Mouse (Mus musculus) hindbrain, embryonic 14.5 days (tissue): ENCODE measurements around the gene Pqlc2. TPM values are rescaled to one million over a fixed set of nuclear protein-coding genes. Genes with fewer than 3 reads are reported as not detected.

ENCODE experiments used
- ATAC-seq: fragments of 200-750 bp; cut with Nextera tagmentation; 2 replicates; pipeline ENCODE4 v1.8.0; 2017; ENCODE audit warnings: moderate number of reproducible peaks, mild to moderate bottlenecking, moderate TSS enrichment, moderate library complexity; ENCODE audit not compliant: low FRiP score
- DNase-seq: peaks from one replicate; pipeline ENCODE4 v3.0.0-alpha.2; 2015; ENCODE audit warnings: low spot score
- H3K27ac ChIP-seq: fragments of 300-500 bp; sonication (generic); 2 replicates; pipeline ENCODE4 v1.5.1; 2014; ENCODE audit warnings: mild to moderate bottlenecking, moderate library complexity
- H3K27me3 ChIP-seq: fragments of 300-500 bp; sonication (generic); 2 replicates; pipeline ENCODE4 v1.6.1; 2014; ENCODE audit warnings: mild to moderate bottlenecking, low read length, mixed read lengths; ENCODE audit not compliant: control insufficient read depth, insufficient read depth
- H3K36me3 ChIP-seq: fragments of 300-500 bp; sonication (generic); replicated peaks from 2 replicates; pipeline ENCODE4 v1.6.1; 2014; ENCODE audit not compliant: control insufficient read depth, insufficient read depth
- H3K4me1 ChIP-seq: fragments of 300-500 bp; sonication (generic); replicated peaks from 2 replicates; pipeline ENCODE4 v1.6.1; 2014; ENCODE audit warnings: antibody characterized with exemption, low read length, mixed read lengths; ENCODE audit not compliant: control insufficient read depth, insufficient read depth
- H3K4me2 ChIP-seq: fragments of 300-500 bp; sonication (generic); replicated peaks from 2 replicates; pipeline ENCODE4 v1.6.1; 2014; ENCODE audit warnings: mild to moderate bottlenecking, moderate library complexity
- H3K4me3 ChIP-seq: fragments of 300-500 bp; sonication (generic); replicated peaks from 2 replicates; pipeline ENCODE4 v1.5.1; 2014; ENCODE audit warnings: mild to moderate bottlenecking, low read length
- H3K9ac ChIP-seq: fragments of 300-500 bp; sonication (generic); 2 replicates; pipeline ENCODE4 v1.6.1; 2014
- H3K9me3 ChIP-seq: fragments of 300-500 bp; sonication (generic); 2 replicates; pipeline ENCODE4 v1.6.1; 2016; ENCODE audit warnings: low read length; ENCODE audit not compliant: control insufficient read depth
- whole genome bisulfite sequencing: fragments of 180-500 bp; shearing (Covaris S2); extraction: QIAGEN DNeasy Blood & Tissue Kit; methylation state at CpG from one replicate; pipeline ENCODE4 v1.1.7; 2014; 5-methylcytosine and 5-hydroxymethylcytosine counted together
- polyA plus RNA-seq: library from polyadenylated mRNA; unstranded; fragments of >200 nt; fragmentation: Nextera tagmentation; extraction: Ambion mirVana; gene quantifications from 2 replicates; pipeline ENCODE4 v1.2.1, GENCODE M21; 2014

Pqlc2 gene
- polyA plus RNA-seq, 1 experiment from 2014 or later = 13.3 TPM

DNA sequence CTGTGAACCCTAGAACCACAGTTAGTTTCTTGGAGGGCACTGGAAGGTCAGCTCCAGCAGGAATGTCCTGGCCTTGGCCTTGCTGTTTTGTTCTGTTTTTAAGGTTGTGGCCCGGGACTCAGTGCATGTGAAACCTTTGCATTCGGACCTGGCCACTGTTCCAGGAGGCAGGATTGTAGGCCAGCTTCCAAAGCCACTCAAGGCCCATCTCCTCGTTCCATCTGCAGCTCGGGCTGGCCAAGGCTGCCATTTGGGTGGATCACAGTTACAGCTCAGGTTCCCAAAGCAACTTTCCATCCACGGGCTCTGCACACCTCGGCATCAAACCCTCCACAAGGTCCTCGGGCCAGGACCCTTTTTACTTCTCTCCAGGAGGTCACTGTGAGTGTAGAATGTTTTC lies 35.9 kb downstream of the Pqlc2 start:
- no peaks in the 10 kb centered on the region for H3K4me1 ChIP-seq
- no peak overlapping the region for H3K4me2 ChIP-seq
- no peak overlapping the region for H3K4me3 ChIP-seq
- no peak for DNase-seq
- H3K27me3 ChIP-seq = no peaks in the 10 kb centered on the region
- 92% methylated on average over 7 of the region's 7 CpGs for WGBS
- ATAC-seq = no peak
- no peak overlapping the region for H3K27ac ChIP-seq
- H3K9ac ChIP-seq = no peak overlapping the region
- peaks cover 20% of the 10 kb centered on the region for H3K36me3 ChIP-seq
- no peaks in the 10 kb centered on the region for H3K9me3 ChIP-seq

- Histone ChIP-seq H3K4me2 (no peak overlapping the region), H3K9me3 (no peaks in the 10 kb centered on the region), H3K4me3 (no peak overlapping the region), H3K27ac (no peak overlapping the region), H3K27me3 (no peaks in the 10 kb centered on the region), H3K36me3 (peaks cover 17% of the 10 kb centered on the region), H3K9ac (no peak overlapping the region), H3K4me1 (peaks cover under 1% of the 10 kb centered on the region; the same call in 1 of the 2 replicates)
- 93% methylated on average over 10 of the region's 10 CpGs for WGBS
- ATAC-seq = no peak
- DNase-seq = no peak
These were observed 37.4 kb downstream of the Pqlc2 start for GRCm38 (mm10) chr4:139272951-139273680.

GRCm38 (mm10) chr4:139271562-139271961 lies 38.9 kb downstream of the Pqlc2 start:
- H3K27me3 ChIP-seq = no peaks in the 10 kb centered on the region
- no peak overlapping the region for H3K27ac ChIP-seq
- no peak for DNase-seq
- peaks cover 5% of the 10 kb centered on the region; the same call in 1 of the 2 replicates for H3K4me1 ChIP-seq
- no peak overlapping the region for H3K9ac ChIP-seq
- no peak for ATAC-seq
- no peak overlapping the region for H3K4me3 ChIP-seq
- no peaks in the 10 kb centered on the region for H3K9me3 ChIP-seq
- H3K4me2 ChIP-seq = no peak overlapping the region
- peaks cover 17% of the 10 kb centered on the region for H3K36me3 ChIP-seq
- WGBS = 93% methylated on average over 9 of the region's 9 CpGs

- ATAC-seq (no peak), DNase-seq (no peak)
- H3K27ac ChIP-seq = no peak overlapping the region
These were observed 40.3 kb downstream of the Pqlc2 start for GRCm38 (mm10) chr4:139270168-139270567.

GRCm38 (mm10) chr4:139268242-139268641 lies 42.3 kb downstream of the Pqlc2 start:
- no peaks in the 10 kb centered on the region for H3K27me3 ChIP-seq
- no peak overlapping the region for H3K9ac ChIP-seq
- 78% methylated on average over 1 of the region's 1 CpGs for WGBS
- no peak overlapping the region for H3K4me3 ChIP-seq
- H3K4me2 ChIP-seq = no peak overlapping the region
- DNase-seq = no peak
- ATAC-seq = no peak; the same call in 1 of the 2 replicates
- H3K36me3 ChIP-seq = peaks cover 23% of the 10 kb centered on the region
- H3K4me1 ChIP-seq = peaks cover 5% of the 10 kb centered on the region; the same call in 1 of the 2 replicates
- H3K27ac ChIP-seq = no peak overlapping the region
- H3K9me3 ChIP-seq = no peaks in the 10 kb centered on the region

More at GRCm38 (mm10) chr4:139270168-139270567, 40.3 kb downstream of the Pqlc2 start:
- Histone ChIP-seq H3K9ac (no peak overlapping the region), H3K4me1 (peaks cover 5% of the 10 kb centered on the region; the same call in 1 of the 2 replicates), H3K4me3 (no peak overlapping the region), H3K27me3 (no peaks in the 10 kb centered on the region), H3K4me2 (no peak overlapping the region), H3K36me3 (peaks cover 16% of the 10 kb centered on the region), H3K9me3 (no peaks in the 10 kb centered on the region)
- 86% methylated on average over 3 of the region's 3 CpGs for WGBS

GRCm38 (mm10) chr4:139267335-139267734 lies 43.2 kb downstream of the Pqlc2 start:
- Histone ChIP-seq H3K36me3 (peaks cover 32% of the 10 kb centered on the region), H3K27me3 (no peaks in the 10 kb centered on the region), H3K4me3 (no peak overlapping the region), H3K4me2 (no peak overlapping the region), H3K4me1 (peaks cover 5% of the 10 kb centered on the region; the same call in 1 of the 2 replicates), H3K9ac (no peak overlapping the region), H3K9me3 (no peaks in the 10 kb centered on the region), H3K27ac (no peak overlapping the region)
- DNase-seq (no peak), ATAC-seq (no peak)
- WGBS = 97% methylated on average over 3 of the region's 3 CpGs

GRCm38 (mm10) chr4:139266500-139266865 lies 44.0 kb downstream of the Pqlc2 start:
- peaks cover 5% of the 10 kb centered on the region; the same call in 1 of the 2 replicates for H3K4me1 ChIP-seq
- H3K36me3 ChIP-seq = peaks cover 37% of the 10 kb centered on the region
- DNase-seq (no peak), ATAC-seq (no peak)
- no peak overlapping the region for H3K4me3 ChIP-seq
- no peaks in the 10 kb centered on the region for H3K9me3 ChIP-seq
- no peak overlapping the region for H3K27ac ChIP-seq
- no peak overlapping the region for H3K9ac ChIP-seq
- no peak overlapping the region for H3K4me2 ChIP-seq
- 82% methylated on average over 7 of the region's 7 CpGs for WGBS
- no peaks in the 10 kb centered on the region for H3K27me3 ChIP-seq

- Histone ChIP-seq H3K9ac (no peak overlapping the region), H3K9me3 (no peaks in the 10 kb centered on the region), H3K4me2 (no peak overlapping the region), H3K4me3 (no peak overlapping the region), H3K27ac (no peak overlapping the region), H3K4me1 (peaks cover 5% of the 10 kb centered on the region; the same call in 1 of the 2 replicates), H3K36me3 (peaks cover 43% of the 10 kb centered on the region), H3K27me3 (no peaks in the 10 kb centered on the region)
- ATAC-seq (no peak; the same call in 1 of the 2 replicates), DNase-seq (no peak)
- WGBS = 89% methylated on average over 13 of the region's 13 CpGs
These were observed 44.6 kb downstream of the Pqlc2 start for GRCm38 (mm10) chr4:139265783-139266499.

DNA sequence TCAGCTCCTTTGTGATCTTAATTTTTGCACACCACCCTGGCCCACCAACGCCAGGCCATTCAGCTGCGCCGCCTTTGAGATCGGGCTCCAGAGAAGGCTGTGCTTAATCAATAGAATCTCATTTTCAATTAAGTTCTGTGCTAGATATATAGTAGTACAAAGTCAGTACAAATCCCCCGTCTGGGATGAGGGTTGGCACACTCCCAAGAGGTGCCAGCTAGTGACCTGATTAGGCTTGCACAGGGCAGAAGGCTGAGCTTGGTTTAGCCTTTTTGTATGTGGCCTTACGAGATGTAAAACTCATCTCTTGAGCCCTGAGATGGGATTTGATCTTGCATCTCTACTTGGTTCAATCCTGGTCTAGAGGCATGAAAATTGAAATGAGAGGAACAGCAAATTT lies 47.5 kb downstream of the Pqlc2 start:
- 93% methylated on average over 6 of the region's 6 CpGs for WGBS
- Histone ChIP-seq H3K4me2 (no peak overlapping the region), H3K9ac (no peak overlapping the region), H3K36me3 (peaks cover 57% of the 10 kb centered on the region), H3K4me1 (peaks cover 3% of the 10 kb centered on the region; the same call in 1 of the 2 replicates), H3K4me3 (no peak overlapping the region), H3K27ac (no peak overlapping the region), H3K9me3 (no peaks in the 10 kb centered on the region), H3K27me3 (no peaks in the 10 kb centered on the region)
- DNase-seq (no peak), ATAC-seq (no peak)
